Mouse (Mus musculus) kidney, postnatal 0 days (tissue): ENCODE measurements around the gene Utrn. TPM values are rescaled to one million over a fixed set of nuclear protein-coding genes. Genes with fewer than 3 reads are reported as not detected.

Experiments used
- ATAC-seq: fragments of 200-750 bp; cut with Nextera tagmentation; replicated peaks from 2 replicates; pipeline ENCODE4 v1.8.0; 2017; ENCODE audit warnings: low read depth, moderate number of reproducible peaks, moderate TSS enrichment, moderate library complexity; ENCODE audit not compliant: low FRiP score
- DNase-seq: peaks from one replicate; pipeline ENCODE4 v3.0.0-alpha.2; 2016; ENCODE audit warnings: low spot score
- H3K27ac ChIP-seq: fragments of 300-500 bp; sonication (generic); 2 replicates; pipeline ENCODE4 v1.5.1; 2014; ENCODE audit warnings: mild to moderate bottlenecking
- H3K27me3 ChIP-seq: fragments of 300-500 bp; sonication (generic); 2 replicates; pipeline ENCODE4 v1.6.1; 2014; ENCODE audit warnings: low read length, mixed read lengths; ENCODE audit not compliant: insufficient read depth
- H3K36me3 ChIP-seq: fragments of 300-500 bp; sonication (generic); 2 replicates; pipeline ENCODE4 v1.6.1; 2014; ENCODE audit warnings: low read length, mixed read lengths; ENCODE audit not compliant: insufficient read depth
- H3K4me1 ChIP-seq: fragments of 300-500 bp; sonication (generic); replicated peaks from 2 replicates; pipeline ENCODE4 v1.6.1; 2014; ENCODE audit warnings: antibody characterized with exemption, low read length, mixed read lengths; ENCODE audit not compliant: insufficient read depth
- H3K4me2 ChIP-seq: fragments of 300-500 bp; sonication (generic); 2 replicates; pipeline ENCODE4 v1.6.1; 2014; ENCODE audit warnings: mild to moderate bottlenecking, low read length, moderate library complexity, mixed read lengths
- H3K4me3 ChIP-seq: fragments of 300-500 bp; sonication (generic); replicated peaks from 2 replicates; pipeline ENCODE4 v1.5.1; 2014; ENCODE audit warnings: low read depth, low read length
- H3K9ac ChIP-seq: fragments of 300-500 bp; sonication (generic); 2 replicates; pipeline ENCODE4 v1.6.1; 2014; ENCODE audit warnings: low read depth, low read length
- H3K9me3 ChIP-seq: fragments of 300-500 bp; sonication (generic); replicated peaks from 2 replicates; pipeline ENCODE4 v1.6.1; 2016; ENCODE audit warnings: low read length, inconsistent platforms, mixed read lengths
- CTCF ChIP-seq: IDR thresholded peaks from 2 replicates; pipeline ENCODE4 v1.5.1; 2016; ENCODE audit warnings: antibody characterized with exemption, low read depth, mild to moderate bottlenecking, moderate library complexity
- WGBS: fragments of 180-500 bp; shearing (Covaris S2); extraction: QIAGEN DNeasy Blood & Tissue Kit; methylation state at CpG from one replicate; pipeline ENCODE4 v1.1.7; 2014; 5-methylcytosine and 5-hydroxymethylcytosine counted together
- polyA plus RNA-seq: library from polyadenylated mRNA; unstranded; fragments of >200 nt; fragmentation: Nextera tagmentation; extraction: Ambion mirVana; gene quantifications from 2 replicates; pipeline ENCODE4 v1.2.1, GENCODE M21; 2015

The Utrn gene
- polyA plus RNA-seq, 1 experiment from 2014 or later = 59.0 TPM

DNA sequence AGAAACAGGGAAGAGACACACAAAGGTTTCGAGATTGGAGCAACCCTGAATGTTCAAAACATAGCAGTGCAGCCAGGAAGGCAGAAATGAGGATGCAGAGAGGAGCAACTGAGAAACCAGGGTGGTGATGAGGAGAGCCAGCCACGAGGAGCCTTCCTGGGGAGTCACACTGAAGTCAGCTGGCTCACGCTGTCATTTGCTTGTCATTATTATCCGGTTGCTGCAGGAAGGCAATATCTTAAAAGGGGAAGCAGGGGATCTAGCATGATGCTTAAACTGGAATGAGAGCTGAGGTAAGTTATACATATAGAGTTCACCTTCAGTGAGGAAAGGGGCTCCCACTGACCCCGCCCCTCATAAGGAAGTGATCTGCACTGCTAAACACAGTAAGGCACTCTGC is 368.7 kb downstream of the Utrn start:
- no peak for ATAC-seq
- TF ChIP-seq CTCF = no peak
- H3K4me3 ChIP-seq = no peak overlapping the region
- peaks cover 12% of the 10 kb centered on the region for H3K36me3 ChIP-seq
- no peak overlapping the region for H3K27ac ChIP-seq
- no peaks in the 10 kb centered on the region for H3K4me1 ChIP-seq
- 93% methylated on average over 5 of the region's 5 CpGs for WGBS
- no peaks in the 10 kb centered on the region for H3K9me3 ChIP-seq
- no peaks in the 10 kb centered on the region for H3K27me3 ChIP-seq
- H3K9ac ChIP-seq = no peak overlapping the region
- DNase-seq = no peak
- H3K4me2 ChIP-seq = no peak overlapping the region

DNA sequence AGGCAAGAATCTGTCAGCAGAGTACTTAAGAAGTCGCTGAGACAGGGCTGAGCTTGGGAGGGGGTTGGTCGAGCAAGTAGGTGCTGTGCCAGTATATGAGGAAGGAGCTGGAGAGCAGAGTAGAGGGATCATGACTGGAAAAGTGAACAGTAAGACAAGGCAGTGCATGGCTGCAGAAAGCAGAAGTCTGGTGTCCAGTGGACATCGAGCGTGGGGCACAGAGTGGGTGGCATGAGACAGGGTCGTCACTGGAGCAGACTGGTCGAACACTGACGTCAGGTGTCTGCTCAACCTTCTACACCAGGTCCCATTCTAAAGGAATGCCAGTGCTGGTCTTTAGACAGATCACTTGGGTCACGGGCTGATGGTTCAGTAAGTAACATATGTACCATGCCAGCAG is 371.6 kb downstream of the Utrn start:
- no peak overlapping the region for H3K4me3 ChIP-seq
- H3K27me3 ChIP-seq = no peaks in the 10 kb centered on the region
- no peak overlapping the region for H3K9ac ChIP-seq
- DNase-seq (no peak), ATAC-seq (no peak)
- no peak overlapping the region for H3K27ac ChIP-seq
- H3K36me3 ChIP-seq = peaks cover 12% of the 10 kb centered on the region
- H3K4me1 ChIP-seq = no peaks in the 10 kb centered on the region
- no peaks in the 10 kb centered on the region for H3K9me3 ChIP-seq
- no peak overlapping the region for H3K4me2 ChIP-seq
- WGBS = 79% methylated on average over 8 of the region's 8 CpGs
- no peak for TF ChIP-seq CTCF

DNA sequence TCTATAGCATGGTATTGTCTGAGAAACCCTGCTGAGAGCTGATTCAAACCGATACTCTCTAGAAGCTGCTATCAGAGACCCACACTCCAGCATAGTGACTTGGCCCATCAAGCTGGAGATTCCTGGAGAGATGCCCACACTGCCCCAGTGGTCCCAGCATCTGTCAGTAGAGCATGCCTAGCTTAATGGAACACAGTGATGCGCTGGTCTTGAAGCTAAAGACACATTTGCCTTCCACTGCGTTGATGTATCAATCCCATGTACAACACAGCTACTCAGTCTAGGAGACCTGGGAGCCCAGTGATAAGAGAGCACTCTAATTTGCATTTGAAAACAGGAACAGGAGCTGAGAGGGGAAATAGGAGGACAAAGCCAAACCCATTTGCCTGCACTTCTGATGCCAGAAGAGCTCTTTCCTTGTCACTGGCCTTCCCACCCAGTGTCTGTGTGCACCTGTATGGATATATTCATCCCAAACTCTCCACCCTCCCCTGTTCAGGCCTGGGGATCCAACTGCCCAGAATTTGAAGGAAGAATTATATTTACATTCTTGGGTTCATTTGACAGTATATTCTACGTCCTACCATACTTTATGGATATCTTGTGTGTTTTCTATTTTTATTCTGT is 379.5 kb downstream of the Utrn start:
- no peaks in the 10 kb centered on the region for H3K9me3 ChIP-seq
- WGBS = 70% methylated on average over 4 of the region's 4 CpGs
- H3K36me3 ChIP-seq = peaks cover 4% of the 10 kb centered on the region; the same call in 1 of the 2 replicates
- no peak overlapping the region for H3K4me3 ChIP-seq
- H3K4me2 ChIP-seq = no peak overlapping the region
- TF ChIP-seq CTCF = no peak
- ATAC-seq (no peak), DNase-seq (no peak)
- H3K9ac ChIP-seq = no peak overlapping the region
- no peaks in the 10 kb centered on the region for H3K4me1 ChIP-seq
- no peaks in the 10 kb centered on the region for H3K27me3 ChIP-seq
- H3K27ac ChIP-seq = no peak overlapping the region

DNA sequence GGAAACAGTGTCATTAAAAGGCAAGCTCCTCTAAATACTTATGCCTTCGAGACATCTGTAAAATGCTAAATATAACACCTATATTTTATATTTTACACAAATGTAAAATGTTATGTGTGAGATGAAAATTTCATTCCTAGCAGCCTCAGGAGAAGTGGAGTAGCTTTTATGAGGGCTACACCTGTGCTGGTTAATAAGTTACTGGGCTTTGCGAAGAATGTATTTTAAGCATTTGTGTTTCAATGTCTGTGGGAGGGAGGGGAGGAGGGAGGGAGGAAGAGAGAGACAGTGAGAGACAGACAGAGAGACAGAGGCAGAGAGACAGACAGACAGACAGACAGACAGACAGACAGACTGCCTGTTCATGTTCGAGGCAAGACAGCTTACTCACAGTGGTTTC is 380.6 kb downstream of the Utrn start:
- ATAC-seq = no peak
- peaks cover 4% of the 10 kb centered on the region; the same call in 1 of the 2 replicates for H3K36me3 ChIP-seq
- no peak overlapping the region for H3K4me3 ChIP-seq
- no peak overlapping the region for H3K9ac ChIP-seq
- WGBS = 77% methylated on average over 3 of the region's 3 CpGs
- H3K27ac ChIP-seq = no peak overlapping the region
- TF ChIP-seq CTCF = no peak
- H3K9me3 ChIP-seq = no peaks in the 10 kb centered on the region
- H3K4me1 ChIP-seq = no peaks in the 10 kb centered on the region
- no peak overlapping the region for H3K4me2 ChIP-seq
- H3K27me3 ChIP-seq = no peaks in the 10 kb centered on the region
- DNase-seq = no peak

DNA sequence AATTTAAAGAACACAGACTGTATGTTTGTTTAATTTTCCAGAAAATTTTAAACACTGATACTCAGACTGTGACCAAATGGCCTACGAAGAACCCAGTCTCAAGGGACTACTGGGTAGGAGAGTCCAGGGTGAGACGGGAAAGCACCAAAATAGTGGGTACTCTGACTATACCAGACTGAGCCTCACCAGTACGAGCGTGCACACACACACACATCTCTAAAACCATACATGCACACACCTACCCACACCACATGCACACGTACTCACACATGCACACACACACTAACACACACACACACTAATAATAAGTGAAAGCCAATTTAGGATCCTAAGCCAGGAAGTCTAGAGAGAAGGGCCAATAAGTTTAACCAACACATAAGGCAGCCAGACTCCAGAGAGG is 381.0 kb downstream of the Utrn start:
- H3K27me3 ChIP-seq = no peaks in the 10 kb centered on the region
- H3K4me1 ChIP-seq = no peaks in the 10 kb centered on the region
- no peak overlapping the region for H3K4me2 ChIP-seq
- H3K4me3 ChIP-seq = no peak overlapping the region
- H3K9ac ChIP-seq = no peak overlapping the region
- no peak for TF ChIP-seq CTCF
- H3K36me3 ChIP-seq = peaks cover 4% of the 10 kb centered on the region; the same call in 1 of the 2 replicates
- 90% methylated on average over 5 of the region's 5 CpGs for WGBS
- DNase-seq (no peak), ATAC-seq (no peak)
- no peak overlapping the region for H3K27ac ChIP-seq
- no peaks in the 10 kb centered on the region for H3K9me3 ChIP-seq

DNA sequence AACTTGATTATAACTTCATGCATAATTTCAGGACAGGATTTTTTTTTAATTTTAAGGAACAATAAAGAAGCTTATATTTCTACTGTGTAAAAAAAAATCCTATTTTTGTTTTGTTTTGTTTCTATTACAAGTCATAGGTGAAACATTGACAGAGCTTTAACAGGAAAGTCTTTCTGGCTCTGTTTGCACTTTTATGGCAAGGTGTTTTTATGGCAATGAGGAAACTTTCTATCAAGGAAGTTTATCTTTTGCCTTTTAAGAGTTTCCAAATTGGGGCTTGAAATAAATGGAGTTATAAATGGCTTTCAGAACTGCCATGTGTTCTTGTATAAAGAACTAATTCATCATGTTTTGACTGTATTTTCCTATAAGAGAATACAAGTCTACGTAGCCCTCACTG is 385.7 kb downstream of the Utrn start:
- Histone ChIP-seq H3K36me3 (peaks cover 9% of the 10 kb centered on the region; the same call in 1 of the 2 replicates), H3K4me1 (no peaks in the 10 kb centered on the region), H3K27ac (no peak overlapping the region), H3K9me3 (no peaks in the 10 kb centered on the region), H3K9ac (no peak overlapping the region), H3K4me3 (no peak overlapping the region), H3K27me3 (no peaks in the 10 kb centered on the region), H3K4me2 (no peak overlapping the region)
- WGBS = 58% methylated on average over 1 of the region's 1 CpGs
- ATAC-seq = no peak
- TF ChIP-seq CTCF = no peak
- DNase-seq = no peak

DNA sequence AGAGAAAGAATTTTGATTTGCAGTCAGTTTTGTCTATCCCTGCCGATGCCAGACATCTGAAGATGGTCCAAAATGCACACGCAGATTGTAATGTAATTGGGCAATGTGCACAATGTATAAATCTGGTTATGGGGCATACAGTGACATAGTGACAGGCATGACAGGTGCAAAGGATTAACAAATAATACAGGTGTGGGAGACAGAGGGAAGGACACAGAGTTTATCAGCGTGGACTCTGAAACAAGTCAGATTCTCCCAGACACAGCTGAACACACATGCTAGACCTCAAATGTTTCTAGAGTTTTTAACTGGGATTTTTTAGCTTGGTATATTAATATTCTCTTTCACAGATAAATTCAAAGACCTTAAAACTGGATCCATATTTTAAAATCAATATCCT is 386.2 kb downstream of the Utrn start:
- no peaks in the 10 kb centered on the region for H3K9me3 ChIP-seq
- no peak overlapping the region for H3K9ac ChIP-seq
- no peak for TF ChIP-seq CTCF
- no peak overlapping the region for H3K27ac ChIP-seq
- DNase-seq = no peak
- ATAC-seq = no peak
- H3K4me1 ChIP-seq = no peaks in the 10 kb centered on the region
- H3K4me2 ChIP-seq = no peak overlapping the region
- H3K4me3 ChIP-seq = no peak overlapping the region
- H3K36me3 ChIP-seq = peaks cover 9% of the 10 kb centered on the region; the same call in 1 of the 2 replicates
- no peaks in the 10 kb centered on the region for H3K27me3 ChIP-seq
- WGBS = 92% methylated on average over 3 of the region's 3 CpGs
